Mouse (Mus musculus) forebrain, embryonic 14.5 days (tissue): ENCODE measurements around the gene Tmco4. TPM values are rescaled to one million over a fixed set of nuclear protein-coding genes. Genes with fewer than 3 reads are reported as not detected.

Experiments used
- ATAC-seq: fragments of 200-750 bp; cut with Nextera tagmentation; 2 replicates; pipeline ENCODE4 v1.8.0; 2017; ENCODE audit warnings: mild to moderate bottlenecking, moderate library complexity
- DNase-seq: peaks from one replicate; pipeline ENCODE4 v3.0.0-alpha.2; 2015; ENCODE audit warnings: low spot score
- H3K27ac ChIP-seq: fragments of 300-500 bp; sonication (generic); 2 replicates; pipeline ENCODE4 v1.5.1; 2014; ENCODE audit warnings: low read depth, mild to moderate bottlenecking, control low read depth, low read length, moderate library complexity
- H3K27me3 ChIP-seq: fragments of 300-500 bp; sonication (generic); replicated peaks from 2 replicates; pipeline ENCODE4 v1.6.1; 2014; ENCODE audit warnings: low read length, control low read depth, mixed read lengths; ENCODE audit not compliant: control insufficient read depth, insufficient read depth
- H3K36me3 ChIP-seq: fragments of 300-500 bp; sonication (generic); 2 replicates; pipeline ENCODE4 v1.6.1; 2014; ENCODE audit warnings: low read length, control low read depth; ENCODE audit not compliant: control insufficient read depth, insufficient read depth
- H3K4me1 ChIP-seq: fragments of 300-500 bp; sonication (generic); 2 replicates; pipeline ENCODE4 v1.6.1; 2014; ENCODE audit warnings: antibody characterized with exemption, low read length, control low read depth; ENCODE audit not compliant: control insufficient read depth, insufficient read depth
- H3K4me2 ChIP-seq: fragments of 300-500 bp; sonication (generic); 2 replicates; pipeline ENCODE4 v1.6.1; 2014; ENCODE audit warnings: mild to moderate bottlenecking, control low read depth, low read length
- H3K4me3 ChIP-seq: fragments of 300-500 bp; sonication (generic); 2 replicates; pipeline ENCODE4 v1.5.1; 2014; ENCODE audit warnings: low read depth, low read length, control low read depth
- H3K9ac ChIP-seq: fragments of 300-500 bp; sonication (generic); 2 replicates; pipeline ENCODE4 v1.6.1; 2014; ENCODE audit warnings: mild to moderate bottlenecking, low read length, control low read depth, moderate library complexity
- H3K9me3 ChIP-seq: fragments of 300-500 bp; sonication (generic); replicated peaks from 2 replicates; pipeline ENCODE4 v1.6.1; 2016; ENCODE audit warnings: low read length, control low read depth, mixed read lengths; ENCODE audit not compliant: control insufficient read depth
- WGBS: fragments of 180-500 bp; shearing (Covaris S2); extraction: QIAGEN DNeasy Blood & Tissue Kit; methylation state at CpG from one replicate; pipeline ENCODE4 v1.1.7; 2014; 5-methylcytosine and 5-hydroxymethylcytosine counted together
- polyA plus RNA-seq: library from polyadenylated mRNA; unstranded; fragments of >200 nt; fragmentation: Nextera tagmentation; extraction: Ambion mirVana; gene quantifications from 2 replicates; pipeline ENCODE4 v1.2.1, GENCODE M21; 2014

Tmco4 gene
- polyA plus RNA-seq, 1 experiment from 2014 or later: 0.70 TPM

- H3K4me3 ChIP-seq: no peak overlapping the region
- no peak overlapping the region for H3K4me2 ChIP-seq
- DNase-seq: no peak
- ATAC-seq: no peak
- no peaks in the 10 kb centered on the region for H3K36me3 ChIP-seq
- H3K9ac ChIP-seq: no peak overlapping the region
- 86% methylated on average over 5 of the region's 5 CpGs for WGBS
- no peaks in the 10 kb centered on the region for H3K9me3 ChIP-seq
- no peak overlapping the region for H3K27ac ChIP-seq
- H3K27me3 ChIP-seq: no peaks in the 10 kb centered on the region; the same call in 1 of the 2 replicates
- no peaks in the 10 kb centered on the region for H3K4me1 ChIP-seq
Observed at GRCm38 (mm10) chr4:139064831-139065230, 92.1 kb downstream of the Tmco4 start.

- peaks cover 4% of the 10 kb centered on the region for H3K27me3 ChIP-seq
- no peak overlapping the region for H3K9ac ChIP-seq
- H3K4me2 ChIP-seq: no peak overlapping the region
- peak; percentile 53 for DNase-seq
- peak; percentile 50; the same call in 1 of the 2 replicates for ATAC-seq
- no peaks in the 10 kb centered on the region for H3K36me3 ChIP-seq
- 29% methylated on average over 4 of the region's 4 CpGs for WGBS
- H3K27ac ChIP-seq: no peak overlapping the region
- no peak overlapping the region for H3K4me3 ChIP-seq
- H3K9me3 ChIP-seq: no peaks in the 10 kb centered on the region
- H3K4me1 ChIP-seq: no peaks in the 10 kb centered on the region
Observed at GRCm38 (mm10) chr4:139068287-139068686, 95.6 kb downstream of the Tmco4 start.

GRCm38 (mm10) chr4:139074060-139074459 lies 101.4 kb downstream of the Tmco4 start:
- Histone ChIP-seq H3K9ac (no peak overlapping the region), H3K4me2 (peak overlapping the region; percentile 87; the same call in 1 of the 2 replicates), H3K27me3 (peaks cover 40% of the 10 kb centered on the region), H3K36me3 (no peaks in the 10 kb centered on the region), H3K9me3 (no peaks in the 10 kb centered on the region), H3K27ac (no peak overlapping the region), H3K4me1 (peaks cover 3% of the 10 kb centered on the region; the same call in 1 of the 2 replicates), H3K4me3 (peak overlapping the region; percentile 52)
- ATAC-seq (no peak), DNase-seq (no peak)
- 15% methylated on average over 29 of the region's 29 CpGs for WGBS

GRCm38 (mm10) chr4:139075041-139075711 lies 102.5 kb downstream of the Tmco4 start, which contains the start of gene Htr6:
Htr6 (minus strand) TSS chr4:139075570.
- peaks cover 40% of the 10 kb centered on the region for H3K27me3 ChIP-seq
- peak; percentile 34 for DNase-seq
- under 1% methylated on average over 71 of the region's 77 CpGs for WGBS

GRCm38 (mm10) chr4:139075915-139076314 lies 103.2 kb downstream of the Tmco4 start:
- Histone ChIP-seq H3K36me3 (no peaks in the 10 kb centered on the region), H3K4me2 (peak overlapping the region; percentile 87), H3K27ac (no peak overlapping the region), H3K4me1 (peaks cover 3% of the 10 kb centered on the region; the same call in 1 of the 2 replicates), H3K9ac (no peak overlapping the region), H3K9me3 (no peaks in the 10 kb centered on the region), H3K27me3 (peaks cover 40% of the 10 kb centered on the region), H3K4me3 (peak overlapping the region; percentile 52)
- WGBS: 13% methylated on average over 5 of the region's 5 CpGs
- no peak for ATAC-seq
- no peak for DNase-seq

More at GRCm38 (mm10) chr4:139075041-139075711, 102.5 kb downstream of the Tmco4 start, which contains the start of gene Htr6:
- Histone ChIP-seq H3K4me3 (peak within 1 kb of the TSS; percentile 52), H3K27ac (no peak within 1 kb of the TSS), H3K4me1 (peaks cover 3% of the 10 kb centered on the region; the same call in 1 of the 2 replicates), H3K9me3 (no peaks in the 10 kb centered on the region), H3K9ac (peak within 1 kb of the TSS; percentile 54), H3K36me3 (no peaks in the 10 kb centered on the region), H3K4me2 (peak within 1 kb of the TSS; percentile 87)
- 0 out of 2 replicates have a peak, but pooled peaks have one; percentile 49 for ATAC-seq

GRCm38 (mm10) chr4:139078313-139078712 lies 105.6 kb downstream of the Tmco4 start:
- DNase-seq (peak; percentile 62), ATAC-seq (no peak)
- H3K9ac ChIP-seq: no peak overlapping the region
- H3K4me3 ChIP-seq: no peak overlapping the region
- peaks cover 36% of the 10 kb centered on the region for H3K27me3 ChIP-seq
- no peaks in the 10 kb centered on the region for H3K36me3 ChIP-seq
- H3K27ac ChIP-seq: no peak overlapping the region
- no peaks in the 10 kb centered on the region for H3K9me3 ChIP-seq
- no peak overlapping the region for H3K4me2 ChIP-seq
- whole genome bisulfite sequencing: 33% methylated on average over 2 of the region's 2 CpGs
- H3K4me1 ChIP-seq: peaks cover 16% of the 10 kb centered on the region

- peak; percentile 61 for DNase-seq
- Histone ChIP-seq H3K9ac (no peak overlapping the region), H3K4me1 (peaks cover 19% of the 10 kb centered on the region), H3K27ac (no peak overlapping the region), H3K4me2 (no peak overlapping the region), H3K36me3 (no peaks in the 10 kb centered on the region), H3K27me3 (peaks cover 32% of the 10 kb centered on the region), H3K4me3 (no peak overlapping the region), H3K9me3 (no peaks in the 10 kb centered on the region)
- 16% methylated on average over 4 of the region's 4 CpGs for WGBS
- no peak for ATAC-seq
Observed at GRCm38 (mm10) chr4:139078726-139079125, 106.0 kb downstream of the Tmco4 start.

GRCm38 (mm10) chr4:139079439-139079838 lies 106.8 kb downstream of the Tmco4 start:
- Histone ChIP-seq H3K9ac (no peak overlapping the region), H3K4me2 (no peak overlapping the region), H3K27ac (no peak overlapping the region), H3K27me3 (peaks cover 25% of the 10 kb centered on the region), H3K9me3 (no peaks in the 10 kb centered on the region), H3K4me1 (peaks cover 19% of the 10 kb centered on the region), H3K4me3 (no peak overlapping the region), H3K36me3 (no peaks in the 10 kb centered on the region)
- whole genome bisulfite sequencing: 79% methylated on average over 11 of the region's 11 CpGs
- DNase-seq (no peak), ATAC-seq (no peak)

- Histone ChIP-seq H3K9ac (no peak overlapping the region), H3K9me3 (no peaks in the 10 kb centered on the region), H3K4me3 (no peak overlapping the region), H3K27ac (no peak overlapping the region), H3K36me3 (no peaks in the 10 kb centered on the region), H3K4me1 (peaks cover 19% of the 10 kb centered on the region), H3K4me2 (no peak overlapping the region), H3K27me3 (peaks cover 17% of the 10 kb centered on the region)
- 91% methylated on average over 7 of the region's 7 CpGs for WGBS
- DNase-seq (no peak), ATAC-seq (no peak)
Observed at GRCm38 (mm10) chr4:139080259-139080658, 107.6 kb downstream of the Tmco4 start.
